Mouse (Mus musculus): ENCODE measurements around the gene Magee1. TPM values are rescaled to one million over a fixed set of nuclear protein-coding genes. Genes with fewer than 3 reads are reported as not detected.
"Not testable (repeated sequence)": the region's sequence is repeated elsewhere in the genome, so short reads cannot be mapped to it uniquely, and the experiment has no call there.

Gene Magee1
- total RNA-seq (2021) = 100 to 1,000 TPM; 143 to 146 TPM
- long read RNA-seq, experiment 1, transcript Magee1-201 (1 exons, 3,550 nt) = major isoform, 95 of 95 reads
- long read RNA-seq, experiment 1, partial matches to known transcripts = 0 of 95 reads
- long read RNA-seq, experiment 1, other reads (novel, unspliced or antisense) = 0 of 95 reads
- long read RNA-seq, experiment 2, transcript Magee1-201 (1 exons, 3,550 nt) = major isoform, 113 of 113 reads
- long read RNA-seq, experiment 2, partial matches to known transcripts = 0 of 113 reads
- long read RNA-seq, experiment 2, other reads (novel, unspliced or antisense) = 0 of 113 reads

DNA sequence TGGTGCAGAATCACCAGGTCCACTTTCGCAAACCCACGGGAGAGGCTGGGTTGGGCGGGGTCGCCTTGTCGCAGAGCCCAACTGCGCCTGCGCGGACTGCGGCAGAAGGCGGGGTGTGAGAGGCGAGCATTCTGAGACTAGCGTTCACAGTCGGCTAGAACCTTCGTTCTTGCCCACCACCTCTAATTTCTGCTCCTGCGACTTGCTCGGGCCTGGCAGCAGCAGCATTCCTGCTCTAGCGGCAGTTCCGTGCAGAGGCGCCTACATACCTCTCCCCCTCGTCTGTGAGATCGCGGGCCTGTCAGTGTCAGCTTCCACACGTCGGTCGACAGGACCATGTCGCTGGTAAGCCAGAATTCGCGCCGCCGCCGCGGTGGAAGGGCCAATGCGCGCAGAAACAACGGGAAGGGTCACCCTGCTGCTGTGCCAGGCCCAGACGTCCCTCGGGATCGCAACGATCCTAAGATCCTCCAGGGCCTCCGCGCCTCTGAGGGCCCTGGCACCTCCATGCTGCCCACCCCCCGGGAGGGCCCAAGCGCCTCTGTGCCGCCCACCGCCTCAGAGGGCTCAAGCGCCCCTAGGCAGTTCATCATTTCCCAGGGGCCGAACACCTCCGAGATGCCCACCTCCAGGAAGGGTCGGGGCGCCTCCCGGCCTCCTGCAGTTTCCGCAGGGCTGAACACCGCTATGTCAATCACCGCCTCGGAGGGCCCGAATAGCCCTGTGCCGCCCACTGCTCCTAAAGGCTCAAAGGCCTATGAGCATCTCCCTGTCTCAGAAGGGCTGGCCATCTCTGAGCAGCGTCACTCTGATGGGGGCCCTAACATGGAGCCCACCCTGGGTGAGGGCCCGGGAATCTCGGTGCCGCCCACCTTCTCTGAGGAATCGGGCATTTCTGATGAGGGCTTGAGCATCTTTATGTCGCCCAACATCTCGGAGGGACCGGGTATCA is at the start of gene Magee1:
TSS of gene Magee1 (plus strand) at position 104 of the 952 bp plus-strand sequence.
- peak; percentile 70 to 85 for DNase-seq (ENCODE audit: low spot score in 2 of 2)

- DNase-seq (ENCODE audit: low spot score in 2 of 2) = no peak
Measured at GRCm38 (mm10) chrX:105079151-105079550, 41.0 kb upstream of the Magee1 start.

- peak; percentile 74 to 96 for DNase-seq (ENCODE audit: low spot score in 2 of 2)
Measured at GRCm38 (mm10) chrX:105079615-105080092, 40.5 kb upstream of the Magee1 start, which contains the start of gene Pbdc1. TSS of gene Pbdc1 (plus strand) at chrX:105079756.

DNA sequence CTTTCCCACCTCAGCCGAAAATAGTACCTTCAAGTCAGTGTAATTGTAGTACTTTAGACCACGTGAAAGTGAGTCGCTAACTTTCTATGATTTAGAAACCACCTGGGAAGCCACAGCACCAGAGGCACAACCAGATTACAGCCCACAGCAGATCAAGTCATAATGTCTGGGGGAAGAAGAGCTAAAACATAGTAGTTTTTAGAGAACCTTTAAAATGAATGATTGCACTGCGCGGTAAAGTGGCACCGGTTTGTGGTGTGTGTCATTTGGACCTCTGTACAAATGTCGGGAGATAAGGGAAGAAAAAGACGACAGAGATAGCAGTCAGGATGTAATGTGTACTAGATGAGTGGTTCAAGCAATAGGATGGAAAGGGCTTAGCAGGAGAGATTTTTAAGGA is 40.1 kb upstream of the Magee1 start:
- no peak for DNase-seq (ENCODE audit: low spot score in 2 of 2)

GRCm38 (mm10) chrX:105083013-105083412 is 37.2 kb upstream of the Magee1 start:
- not testable (repeated sequence) for DNase-seq (ENCODE audit: low spot score in 2 of 2)

GRCm38 (mm10) chrX:105104175-105104574 is 16.0 kb upstream of the Magee1 start:
- DNase-seq (ENCODE audit: low spot score in 2 of 2) = peak in 1 of 2 experiments; percentile 30

DNA sequence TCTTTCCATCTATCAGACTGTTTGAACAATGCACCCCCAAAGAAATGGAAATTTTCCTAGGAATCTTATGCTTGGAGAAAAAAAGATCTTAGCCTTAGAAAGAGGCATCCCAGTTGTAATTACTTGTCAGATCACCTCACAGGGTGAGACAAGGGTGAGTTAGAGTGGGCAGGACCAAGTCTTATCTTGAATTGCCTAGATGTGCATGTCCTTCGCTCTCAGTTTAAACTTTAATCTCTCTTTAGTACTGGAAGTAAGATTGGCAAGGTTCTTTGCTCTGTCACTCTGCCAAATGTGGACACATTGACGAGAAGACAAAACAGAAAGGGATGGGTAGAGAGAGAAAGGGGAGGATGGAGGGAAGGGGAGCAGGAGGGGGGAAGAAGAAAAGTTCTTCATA is 5.2 kb upstream of the Magee1 start:
- DNase-seq (ENCODE audit: low spot score in 2 of 2) = no peak

- DNase-seq (ENCODE audit: low spot score in 2 of 2) = peak; percentile 83 to 85
Measured at GRCm38 (mm10) chrX:105121227-105121865, 1.2 kb downstream of the Magee1 start.

DNA sequence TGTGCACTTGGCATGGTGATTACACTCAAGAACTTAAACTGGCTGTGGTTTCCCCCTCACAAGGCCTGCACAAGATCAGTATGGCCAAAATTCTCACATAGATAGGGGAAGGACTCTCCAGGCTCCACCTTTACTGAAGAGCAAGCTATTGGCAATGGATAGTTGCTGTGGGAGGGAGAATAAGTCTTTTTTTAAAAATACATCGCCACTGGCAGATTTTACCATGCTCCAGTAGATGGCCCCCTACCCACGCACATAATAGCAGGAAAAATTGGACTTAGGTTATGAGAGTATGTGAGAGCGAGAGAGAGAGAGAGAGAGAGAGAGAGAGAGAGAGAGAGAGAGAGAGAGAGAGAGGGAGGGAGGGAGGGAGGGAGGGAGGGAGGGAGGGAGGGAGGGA is 4.7 kb downstream of the Magee1 start:
- DNase-seq (ENCODE audit: low spot score in 2 of 2) = peak in 1 of 2 experiments; percentile 27

DNA sequence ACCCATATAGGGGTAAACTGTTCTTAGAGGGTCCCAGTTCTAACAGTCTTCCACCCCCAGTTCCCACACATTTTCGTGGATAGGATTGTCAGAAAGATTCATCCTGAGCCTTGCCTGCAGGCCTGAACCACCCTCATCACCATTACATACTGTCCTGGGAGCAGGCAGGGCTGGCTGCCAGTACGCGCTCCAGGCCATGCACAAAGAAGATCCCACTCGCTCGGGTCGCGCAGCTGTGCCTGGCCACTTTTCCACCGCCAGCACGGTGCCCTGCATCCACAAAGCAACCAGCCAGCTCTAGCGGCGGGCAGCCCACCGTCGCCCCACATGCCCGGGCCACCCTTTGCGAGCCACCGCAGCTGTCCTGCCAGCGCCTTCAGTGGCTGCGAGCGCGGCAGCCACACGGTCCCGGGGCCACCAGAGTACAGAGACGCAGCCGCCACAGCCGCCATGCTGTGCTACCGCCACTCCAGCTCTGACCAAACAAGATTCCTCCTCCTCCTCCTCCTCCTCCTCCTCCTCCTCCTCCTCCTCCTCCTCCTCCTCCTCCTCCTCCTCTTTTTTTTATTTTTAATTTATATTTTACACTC is 31.8 kb downstream of the Magee1 start:
- DNase-seq (ENCODE audit: low spot score in 2 of 2) = peak in 1 of 2 experiments; percentile 1

- not testable (repeated sequence) for DNase-seq (ENCODE audit: low spot score in 2 of 2)
Measured at GRCm38 (mm10) chrX:105165007-105165406, 44.8 kb downstream of the Magee1 start.

DNA sequence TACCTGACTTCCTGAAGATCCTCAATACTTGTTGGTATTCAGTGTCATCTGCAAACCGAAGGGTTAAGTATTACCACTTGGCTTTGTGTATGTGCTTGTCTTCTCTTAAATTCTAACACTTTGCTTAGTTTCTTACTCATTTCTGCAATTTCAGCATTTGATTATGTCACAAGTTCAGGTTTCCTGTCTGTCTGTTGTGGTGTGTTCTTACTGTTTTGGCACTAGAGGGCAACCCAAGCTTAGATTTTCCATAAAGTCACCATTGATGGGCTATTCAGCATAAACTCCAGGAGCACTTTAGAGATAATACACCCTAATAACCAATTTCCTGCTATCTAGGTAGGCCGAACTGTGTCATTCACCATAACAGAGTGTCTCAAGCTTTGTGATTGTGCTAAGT is 47.0 kb downstream of the Magee1 start:
- DNase-seq (ENCODE audit: low spot score in 2 of 2) = peak in 1 of 2 experiments; percentile 4

Other genes starting within 250 kb of the Magee1 start
- 10 to 100 TPM; 16.4 to 16.6 TPM for gene Pbdc1, start 40.6 kb upstream of the Magee1 start, total RNA-seq (2021)

Measured in layer of hippocampus, postnatal 14 days (tissue).